Mouse (Mus musculus): ENCODE results near the gene Gtf2h3. TPM values are rescaled to one million over a fixed set of nuclear protein-coding genes. Genes with fewer than 3 reads are reported as not detected.

Gene Gtf2h3
- polyA plus RNA-seq (2012; ENCODE audit: insufficient read depth, insufficient read length, low replicate concordance, missing spikeins): not detected in 2 replicates

GRCm38 (mm10) chr5:124578633-124579317 is at the start of gene Gtf2h3, which contains the start of gene Eif2b1:
Gtf2h3 (plus strand) TSS chr5:124579140.
Eif2b1 (minus strand) TSS chr5:124579131.
- TF ChIP-seq CTCF (IDR thresholded peaks at IDR 0.05; ENCODE audit: insufficient read depth, low read depth, low read length) (0 out of 2 replicates have a peak, but pooled peaks have one; percentile 17), POLR2A (IDR thresholded peaks at IDR 0.05; ENCODE audit: insufficient read depth, low read depth, low read length) (peak; percentile 95)
- WGBS: 1% methylated on average over 51 of the region's 51 CpGs

DNA sequence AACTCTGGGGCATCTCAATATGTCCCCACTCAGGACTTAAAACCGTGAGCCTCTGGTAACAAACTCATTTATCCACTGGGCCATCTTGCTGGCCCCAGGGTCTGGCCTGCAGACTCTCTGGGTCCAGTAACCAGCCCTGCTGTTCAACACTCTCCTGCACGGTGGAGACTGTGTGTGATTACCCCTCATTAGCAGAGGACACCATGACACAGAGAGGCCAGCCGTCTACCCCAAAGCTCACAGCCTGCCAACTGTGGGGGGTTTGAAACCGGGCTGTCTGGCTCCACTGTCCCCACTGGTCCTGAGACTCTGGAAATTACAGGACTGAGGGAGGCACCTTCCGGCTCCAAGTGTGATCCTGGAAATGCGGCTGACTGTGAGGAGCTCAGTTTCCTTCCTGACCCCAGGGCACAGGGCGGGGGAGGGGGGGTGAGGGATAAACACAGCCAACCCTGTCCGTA is 49.7 kb upstream of the Gtf2h3 start:
- H3K4me1 ChIP-seq (ENCODE audit: control insufficient read depth, insufficient read depth, low read length): peaks cover 40% of the 10 kb centered on the region
- TF ChIP-seq POLR2A (IDR thresholded peaks at IDR 0.05; ENCODE audit: insufficient read depth, low read depth, low read length): no peak
- no peak for TF ChIP-seq CTCF (IDR thresholded peaks at IDR 0.05; ENCODE audit: insufficient read depth, low read depth, low read length)
- WGBS: 34% methylated on average over 8 of the region's 8 CpGs
- 0 out of 2 replicates have a peak overlapping the region, but pooled peaks have one; percentile 7 for H3K27ac ChIP-seq (ENCODE audit: insufficient read depth, low read depth, low read length)
- peak overlapping the region; percentile 58 for H3K4me3 ChIP-seq (ENCODE audit: insufficient read depth, low read depth, low read length)

More at GRCm38 (mm10) chr5:124578633-124579317, at the start of gene Gtf2h3, which contains the start of gene Eif2b1:
- peak within 1 kb of the TSS; percentile 34; the same call in 1 of the 2 replicates for H3K27ac ChIP-seq (ENCODE audit: insufficient read depth, low read depth, low read length)
- peak within 1 kb of the TSS; percentile 68 for H3K4me3 ChIP-seq (ENCODE audit: insufficient read depth, low read depth, low read length)
- peaks cover 9% of the 10 kb centered on the region for H3K4me1 ChIP-seq (ENCODE audit: control insufficient read depth, insufficient read depth, low read length)

DNA sequence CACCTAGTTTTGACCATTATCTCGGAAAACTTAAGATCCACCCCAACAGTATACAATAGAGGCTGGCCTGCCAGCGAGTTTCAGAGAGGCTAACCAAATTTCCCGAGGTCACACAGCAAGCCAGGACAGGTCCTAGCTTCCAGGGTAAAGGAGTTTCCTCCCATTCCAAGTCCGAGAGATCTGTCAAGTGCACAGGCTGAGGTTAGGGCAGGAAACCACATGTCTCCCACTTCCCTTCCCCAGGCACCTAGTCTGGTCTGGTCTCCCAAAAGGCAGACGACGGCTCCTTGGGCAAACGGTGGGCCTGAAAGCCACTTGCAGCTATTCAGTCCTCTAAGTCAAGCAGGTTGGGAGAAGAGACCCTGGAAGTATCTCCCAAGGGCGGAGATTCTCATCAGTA is 49.2 kb upstream of the Gtf2h3 start:
- H3K4me1 ChIP-seq (ENCODE audit: control insufficient read depth, insufficient read depth, low read length): peaks cover 38% of the 10 kb centered on the region
- H3K4me3 ChIP-seq (ENCODE audit: insufficient read depth, low read depth, low read length): peak overlapping the region; percentile 58
- no peak for TF ChIP-seq CTCF (IDR thresholded peaks at IDR 0.05; ENCODE audit: insufficient read depth, low read depth, low read length)
- no peak for TF ChIP-seq POLR2A (IDR thresholded peaks at IDR 0.05; ENCODE audit: insufficient read depth, low read depth, low read length)
- 52% methylated on average over 8 of the region's 8 CpGs for WGBS
- no peak overlapping the region for H3K27ac ChIP-seq (ENCODE audit: insufficient read depth, low read depth, low read length)

GRCm38 (mm10) chr5:124530655-124531582 is 48.0 kb upstream of the Gtf2h3 start, which contains the start of gene Rilpl1:
Rilpl1 (minus strand) TSS chr5:124531391.
- TF ChIP-seq POLR2A (IDR thresholded peaks at IDR 0.05; ENCODE audit: insufficient read depth, low read depth, low read length) (peak; percentile 28; the same call in 1 of the 2 replicates), CTCF (IDR thresholded peaks at IDR 0.05; ENCODE audit: insufficient read depth, low read depth, low read length) (no peak)
- H3K4me1 ChIP-seq (ENCODE audit: control insufficient read depth, insufficient read depth, low read length): peaks cover 33% of the 10 kb centered on the region
- under 1% methylated on average over 91 of the region's 96 CpGs for WGBS
- peak within 1 kb of the TSS; percentile 45 for H3K27ac ChIP-seq (ENCODE audit: insufficient read depth, low read depth, low read length)
- H3K4me3 ChIP-seq (ENCODE audit: insufficient read depth, low read depth, low read length): peak within 1 kb of the TSS; percentile 58

DNA sequence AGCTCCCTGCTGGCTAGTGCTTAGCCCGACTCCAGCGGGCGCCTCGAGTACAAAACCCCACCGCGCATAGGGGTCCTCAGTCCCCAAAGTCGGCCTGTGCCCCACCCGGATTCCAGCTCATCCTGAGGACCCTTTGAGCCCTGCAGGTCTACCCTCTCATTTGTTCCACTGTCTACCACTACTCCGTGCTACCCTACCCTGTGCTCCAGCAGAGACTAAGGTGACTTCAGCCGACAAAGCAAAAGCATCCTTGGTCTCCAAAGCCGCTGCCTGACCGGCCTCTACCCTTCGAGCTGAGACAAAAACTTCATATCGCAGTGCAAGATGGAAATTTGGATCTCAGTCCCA is 47.4 kb upstream of the Gtf2h3 start:
- H3K27ac ChIP-seq (ENCODE audit: insufficient read depth, low read depth, low read length): peak overlapping the region; percentile 45; the same call in 1 of the 2 replicates
- WGBS: 12% methylated on average over 14 of the region's 14 CpGs
- H3K4me1 ChIP-seq (ENCODE audit: control insufficient read depth, insufficient read depth, low read length): peaks cover 27% of the 10 kb centered on the region
- peak overlapping the region; percentile 58 for H3K4me3 ChIP-seq (ENCODE audit: insufficient read depth, low read depth, low read length)
- no peak for TF ChIP-seq POLR2A (IDR thresholded peaks at IDR 0.05; ENCODE audit: insufficient read depth, low read depth, low read length)
- TF ChIP-seq CTCF (IDR thresholded peaks at IDR 0.05; ENCODE audit: insufficient read depth, low read depth, low read length): no peak

DNA sequence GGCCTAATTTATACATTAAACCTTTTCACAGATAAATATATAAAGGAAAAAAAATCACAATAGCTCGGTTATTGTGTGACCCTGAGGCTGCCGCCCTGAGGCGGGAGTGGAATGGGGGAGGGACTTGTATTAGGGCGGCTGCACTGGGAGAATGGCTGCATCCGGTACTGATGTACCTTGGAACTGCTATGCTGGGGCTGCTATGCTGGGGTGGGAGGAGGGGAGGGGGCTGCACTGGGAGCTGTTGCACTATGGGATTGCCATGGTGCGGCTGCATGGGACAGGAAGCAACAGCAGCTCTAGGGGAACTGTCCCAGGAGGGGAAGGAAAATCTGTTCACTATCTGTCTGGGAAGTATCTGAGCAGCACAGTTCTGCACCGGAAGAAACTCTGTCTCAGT is 46.5 kb upstream of the Gtf2h3 start:
- TF ChIP-seq POLR2A (IDR thresholded peaks at IDR 0.05; ENCODE audit: insufficient read depth, low read depth, low read length): no peak
- peaks cover 31% of the 10 kb centered on the region for H3K4me1 ChIP-seq (ENCODE audit: control insufficient read depth, insufficient read depth, low read length)
- H3K4me3 ChIP-seq (ENCODE audit: insufficient read depth, low read depth, low read length): no peak overlapping the region
- 52% methylated on average over 7 of the region's 7 CpGs for WGBS
- H3K27ac ChIP-seq (ENCODE audit: insufficient read depth, low read depth, low read length): no peak overlapping the region

DNA sequence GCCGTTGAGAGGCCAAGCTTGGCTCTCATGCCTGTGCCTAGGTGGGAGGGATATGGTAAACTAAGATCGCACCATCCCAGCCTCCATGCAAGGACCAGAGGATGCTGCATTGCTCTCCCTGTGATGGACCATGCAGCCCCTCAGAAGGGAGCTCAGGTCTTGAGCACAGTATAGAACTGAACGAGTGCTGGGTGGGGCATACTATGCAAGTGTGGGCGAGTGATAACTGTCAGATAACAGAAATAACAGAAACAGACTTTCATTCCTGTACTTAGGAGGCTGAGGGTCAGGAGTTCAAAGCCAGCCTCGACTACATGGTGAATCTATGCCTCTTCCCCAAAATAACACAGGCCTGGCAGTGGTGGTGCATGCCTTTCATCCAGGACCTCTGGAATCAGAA is 43.9 kb upstream of the Gtf2h3 start:
- Histone ChIP-seq H3K4me1 (ENCODE audit: control insufficient read depth, insufficient read depth, low read length) (peaks cover 9% of the 10 kb centered on the region), H3K4me3 (ENCODE audit: insufficient read depth, low read depth, low read length) (no peak overlapping the region), H3K27ac (ENCODE audit: insufficient read depth, low read depth, low read length) (no peak overlapping the region)
- WGBS: 69% methylated on average over 5 of the region's 5 CpGs
- TF ChIP-seq CTCF (IDR thresholded peaks at IDR 0.05; ENCODE audit: insufficient read depth, low read depth, low read length): no peak
- TF ChIP-seq POLR2A (IDR thresholded peaks at IDR 0.05; ENCODE audit: insufficient read depth, low read depth, low read length): no peak

DNA sequence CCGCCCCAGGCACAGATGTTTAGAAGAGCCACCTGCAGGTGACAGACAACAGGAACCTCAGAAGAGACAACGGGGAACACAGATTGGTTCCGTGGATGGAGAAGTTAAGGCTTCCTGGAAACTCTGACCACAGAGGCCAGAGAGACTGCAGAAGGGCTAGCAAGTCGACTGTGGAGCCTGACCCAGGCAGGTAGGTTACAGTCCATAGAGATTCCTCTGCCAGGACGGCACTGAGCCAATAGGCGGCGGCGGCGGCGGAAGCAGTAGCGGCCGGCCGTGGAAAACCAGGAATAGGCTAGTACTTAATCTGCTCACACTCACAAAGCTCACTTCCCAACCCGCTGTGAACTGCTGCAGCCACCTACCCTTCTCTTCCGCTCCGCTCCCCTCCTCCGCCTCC is 42.2 kb upstream of the Gtf2h3 start:
- 6% methylated on average over 16 of the region's 17 CpGs for WGBS
- H3K4me3 ChIP-seq (ENCODE audit: insufficient read depth, low read depth, low read length): peak overlapping the region; percentile 2; the same call in 1 of the 2 replicates
- H3K27ac ChIP-seq (ENCODE audit: insufficient read depth, low read depth, low read length): peak overlapping the region; percentile 51; the same call in 1 of the 2 replicates
- no peak for TF ChIP-seq CTCF (IDR thresholded peaks at IDR 0.05; ENCODE audit: insufficient read depth, low read depth, low read length)
- TF ChIP-seq POLR2A (IDR thresholded peaks at IDR 0.05; ENCODE audit: insufficient read depth, low read depth, low read length): no peak
- H3K4me1 ChIP-seq (ENCODE audit: control insufficient read depth, insufficient read depth, low read length): peaks cover 6% of the 10 kb centered on the region

Data from olfactory bulb, adult 2 months (tissue).